8 mouse cellular contexts compared by ENCODE assay signal in the genomic region with DNA sequence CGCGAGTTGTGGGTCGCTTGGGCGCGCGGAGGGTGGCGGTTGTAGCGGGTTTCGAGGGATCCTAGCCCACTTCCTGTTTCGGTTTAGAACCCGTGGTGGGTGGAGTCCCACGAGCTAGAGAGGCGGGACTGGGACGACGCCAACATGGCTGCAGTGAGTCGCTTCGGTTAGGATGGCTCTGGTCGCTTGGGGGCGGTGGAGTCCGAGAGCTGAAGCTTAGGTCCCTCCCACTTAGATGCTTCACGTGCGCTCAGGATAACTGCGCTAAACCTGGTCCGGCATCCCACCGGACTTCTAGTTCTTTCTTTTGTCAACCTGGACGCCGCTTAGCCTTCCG. TPM values are rescaled to one million over a fixed set of nuclear protein-coding genes. Genes with fewer than 3 reads are reported as not detected.
A peak's percentile ranks its signal among the peaks of the same experiment; 100 is the strongest.
DNase-seq lines count a peak whose midpoint lies in the region; ATAC-seq and TF ChIP-seq lines count a peak whose summit lies in the region.

Gene 2610002M06Rik (minus strand): TSS at position 117 of the 337 bp plus-strand sequence.

- DNase-seq in G1E (ENCODE audit: low spot score), result peak; percentile 18
- DNase-seq in cerebellum, adult 11-12 months, result peak; percentile 85
- peak; percentile 79 to 83 for DNase-seq in heart, postnatal 36 days
- DNase-seq in layer of hippocampus, adult 2 months (ENCODE audit: low spot score in 2 of 2), result peak; percentile 73 to 79
- DNase-seq in lung, embryonic 14.5 days, result peak; percentile 95
- peak; percentile 48 for DNase-seq in ovary, postnatal 10 days (ENCODE audit: low spot score)
- DNase-seq in thymus, postnatal 10 days (ENCODE audit: low spot score in 2 of 2), result peak; percentile 73 to 77

- H3K36me3 ChIP-seq in G1E (replicated peaks), result no peaks in the 10 kb centered on the region
- H3K36me3 ChIP-seq in forebrain, embryonic 15.5 days, result no peaks in the 10 kb centered on the region
- H3K36me3 ChIP-seq in lung, embryonic 14.5 days (ENCODE audit: insufficient read depth), result no peaks in the 10 kb centered on the region

- H3K27ac ChIP-seq in forebrain, embryonic 15.5 days (replicated peaks), result no peak within 1 kb of the TSS
- H3K27ac ChIP-seq in layer of hippocampus, adult 2 months, result peak within 1 kb of the TSS; percentile 76
- peak within 1 kb of the TSS; percentile 63; the same call in 1 of the 2 replicates for H3K27ac ChIP-seq in lung, embryonic 14.5 days (ENCODE audit: low read depth)

- H3K9me3 ChIP-seq in G1E (replicated peaks), result no peaks in the 10 kb centered on the region
- H3K9me3 ChIP-seq in forebrain, embryonic 15.5 days, result no peaks in the 10 kb centered on the region
- H3K9me3 ChIP-seq in lung, embryonic 14.5 days (ENCODE audit: low read depth, low read length), result no peaks in the 10 kb centered on the region

- peak; percentile 98 for ATAC-seq in G1E (ENCODE audit: extremely low read depth, insufficient number of reproducible peaks, low FRiP score, poor library complexity, severe bottlenecking)
- peak; percentile 99 for ATAC-seq in forebrain, embryonic 15.5 days (replicated peaks)
- ATAC-seq in lung, embryonic 14.5 days (ENCODE audit: insufficient read depth), result peak; percentile 99

- peak within 1 kb of the TSS; percentile 49 for H3K4me2 ChIP-seq in forebrain, embryonic 15.5 days (replicated peaks)
- peak within 1 kb of the TSS; percentile 61 for H3K4me2 ChIP-seq in lung, embryonic 14.5 days

- H3K27me3 ChIP-seq in G1E (ENCODE audit: insufficient read depth, low read length), result no peaks in the 10 kb centered on the region
- H3K27me3 ChIP-seq in forebrain, embryonic 15.5 days, result no peaks in the 10 kb centered on the region
- H3K27me3 ChIP-seq in lung, embryonic 14.5 days (ENCODE audit: insufficient read depth, low read length), result no peaks in the 10 kb centered on the region

- TF ChIP-seq CTCF in G1E (IDR thresholded peaks at IDR 0.05; ENCODE audit: low read depth, low read length), result no peak
- TF ChIP-seq CTCF in layer of hippocampus, adult 2 months (conservative IDR thresholded peaks at IDR 0.05), result peak; percentile 75
- TF ChIP-seq CTCF in lung, embryonic 14.5 days (IDR thresholded peaks at IDR 0.05; ENCODE audit: low read depth), result peak; percentile 61

- peaks cover 4% of the 10 kb centered on the region; the same call in 1 of the 2 replicates for H3K4me1 ChIP-seq in G1E (ENCODE audit: insufficient read depth, low read depth, low read length)
- H3K4me1 ChIP-seq in forebrain, embryonic 15.5 days, result no peaks in the 10 kb centered on the region
- H3K4me1 ChIP-seq in lung, embryonic 14.5 days (ENCODE audit: insufficient read depth), result no peaks in the 10 kb centered on the region

- peak within 1 kb of the TSS; percentile 71 for H3K4me3 ChIP-seq in G1E (ENCODE audit: low read depth, low read length)
- peak within 1 kb of the TSS; percentile 59 for H3K4me3 ChIP-seq in forebrain, embryonic 15.5 days
- H3K4me3 ChIP-seq in layer of hippocampus, adult 2 months, result peak within 1 kb of the TSS; percentile 68
- H3K4me3 ChIP-seq in lung, embryonic 14.5 days (ENCODE audit: low read depth, low read length), result peak within 1 kb of the TSS; percentile 56

- WGBS in forebrain, embryonic 15.5 days, result 17% methylated on average over 26 of the region's 28 CpGs
- WGBS in lung, embryonic 14.5 days, result 15% methylated on average over 28 of the region's 28 CpGs

- intact Hi-C loops in heart, postnatal 36 days (cut with DNase I), result loop anchor here (1.0 to 10.0 kb wide), 2 partner anchors 721 to 1199 kb away; partner anchors contain the start of gene Hmgn5

- peak within 1 kb of the TSS; percentile 64 for H3K9ac ChIP-seq in forebrain, embryonic 15.5 days (replicated peaks)
- H3K9ac ChIP-seq in lung, embryonic 14.5 days, result peak within 1 kb of the TSS; percentile 71

RNA-seq across cellular contexts. Expression of gene 2610002M06Rik, which starts in this region (rescaled TPM):
- 24.0 and 25.1 TPM in 2 replicates for total RNA-seq in G1E (2014; fragmentation: Nextera tagmentation)
- total RNA-seq in G1E (2017), result 28.2 and 30.2 TPM in 2 replicates
- 3.8 and 4.6 TPM in 2 replicates for polyA plus RNA-seq in G1E (2012)
- 14.7 and 16.5 TPM in 2 replicates for polyA plus RNA-seq in forebrain, embryonic 15.5 days (2015; fragmentation: Nextera tagmentation; extraction: Ambion mirVana)
- total RNA-seq in heart, postnatal 36 days (2021), result 1 to 10 TPM; 5.2 to 8.3 TPM
- total RNA-seq in layer of hippocampus, adult 2 months (2021), result 10 to 100 TPM; 27.2 to 33.6 TPM
- polyA plus RNA-seq in lung, embryonic 14.5 days (2014; fragmentation: Nextera tagmentation; extraction: Ambion mirVana), result 12.3 and 14.1 TPM in 2 replicates

Comparison
In these comparisons a context has a peak if more than half of its experiments do, and no peak if none do; other contexts are left out.
1. DNase-seq: peak in every context shown above with its lines; median percentile 95 in lung, embryonic 14.5 days; 85 in cerebellum, adult 11-12 months; 81 in heart, postnatal 36 days; 76 in layer of hippocampus, adult 2 months; 75 in thymus, postnatal 10 days; 48 in ovary, postnatal 10 days; 18 in G1E.